Mouse (Mus musculus) small intestine, adult 2 months (tissue): Measurements from ENCODE around the gene Ugt2b38.

Experiments used
- CTCF ChIP-seq: fragments of 200-500 bp; IDR thresholded peaks from 2 replicates; pipeline ENCODE4 v1.5.1; 2012; ENCODE audit warnings: low read depth, mild to moderate bottlenecking, control low read depth, inconsistent platforms, low read length, moderate library complexity, mixed read lengths; ENCODE audit not compliant: insufficient replicate concordance, insufficient read length; ENCODE audit errors: extremely low read depth
- POLR2A ChIP-seq: fragments of 200-500 bp; IDR thresholded peaks from 2 replicates; pipeline ENCODE4 v1.6.1; 2012; ENCODE audit warnings: low read depth, mild to moderate bottlenecking, control low read depth, inconsistent platforms, low read length, moderate library complexity

DNA sequence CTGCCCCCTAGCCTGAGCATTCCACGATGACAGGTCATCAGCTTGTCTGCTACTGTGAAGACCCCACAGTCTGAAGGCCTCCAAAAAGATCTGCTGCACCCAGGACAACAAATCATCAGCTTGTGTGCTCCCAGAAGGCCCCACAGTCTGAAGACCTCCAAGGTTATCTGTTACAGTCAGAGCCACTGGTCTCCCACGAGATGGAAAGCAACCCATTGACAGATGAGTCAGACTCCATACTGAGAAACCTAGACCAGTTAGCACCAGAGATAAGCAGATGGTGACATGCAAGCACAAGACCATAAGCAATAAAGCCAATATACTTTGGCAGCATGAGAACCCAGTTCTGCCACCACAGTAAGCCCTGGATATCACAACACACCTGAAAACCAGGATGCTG is 43.8 kb downstream of the Ugt2b38 start:
- no peak for TF ChIP-seq CTCF
- TF ChIP-seq POLR2A, result no peak
